Mouse (Mus musculus) kidney, postnatal 36 days (tissue): ENCODE measurements around the gene Sec31b.
A peak's percentile ranks its signal among the peaks of the same experiment; 100 is the strongest.

Experiments
- DNase-seq, 2 experiments: peaks; one replicate each; pipeline ENCODE4 v3.0.0; 2021 to 2022; ENCODE audit warnings: mixed read lengths in 2 of 2

Sec31b gene

DNA sequence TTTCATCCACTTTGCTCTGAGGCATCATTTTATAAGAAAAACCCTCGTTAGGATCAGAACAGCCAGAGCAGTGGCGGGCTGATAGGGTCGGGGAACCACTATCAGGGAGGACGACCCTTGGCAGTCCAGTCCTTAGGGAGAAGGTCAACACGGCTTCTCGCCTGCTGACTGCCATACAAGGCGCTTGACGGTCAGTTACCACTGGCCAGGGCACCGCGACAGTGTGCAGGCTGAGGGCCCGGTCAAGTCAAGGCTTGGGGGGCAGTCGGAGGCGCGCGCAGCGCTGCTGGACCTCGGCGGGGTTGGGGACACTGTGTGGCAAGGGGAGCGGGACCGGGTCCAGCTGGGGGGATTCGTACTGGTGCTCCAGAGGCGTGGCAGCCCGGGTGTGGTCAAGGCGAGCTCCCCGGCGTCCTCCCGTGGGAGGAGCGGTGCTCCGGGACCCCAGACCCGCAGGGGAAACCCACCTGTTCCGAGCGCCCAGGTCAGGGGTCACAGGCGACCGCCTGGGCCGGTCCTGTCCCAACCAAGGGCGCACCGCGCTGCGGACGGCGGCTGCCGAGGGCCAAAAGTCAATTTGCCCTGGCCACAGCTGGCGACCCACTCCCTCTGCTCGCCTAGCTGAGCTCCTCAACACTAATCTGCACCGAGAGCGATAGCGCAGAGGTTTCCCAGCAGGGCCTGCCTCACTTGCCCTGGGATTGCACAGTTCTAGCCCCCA lies at the start of gene Sec31b:
Gene Sec31b (minus strand): TSS at position 544 of the 721 bp plus-strand sequence.
- peak; percentile 65 to 84 for DNase-seq

DNA sequence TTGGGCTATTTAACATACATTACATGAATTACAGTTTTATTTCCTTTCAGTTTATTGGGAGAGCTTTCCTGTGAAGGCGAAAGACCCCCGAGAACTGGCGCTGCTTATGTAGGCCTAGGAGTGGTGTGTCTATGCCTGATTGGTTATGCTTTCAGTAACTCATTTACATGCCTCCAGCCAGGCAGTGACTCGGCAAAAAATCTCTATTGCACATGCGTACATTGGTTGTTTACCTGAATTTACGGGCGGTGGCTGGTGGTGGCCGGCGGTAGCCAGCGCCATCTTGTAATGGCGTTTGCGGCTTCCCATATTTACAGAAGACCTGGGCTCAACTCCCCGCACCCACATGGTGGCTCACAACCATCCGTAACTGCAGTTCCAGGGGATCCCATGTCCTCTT lies 48.5 kb upstream of the Sec31b start:
- DNase-seq, result no peak

DNA sequence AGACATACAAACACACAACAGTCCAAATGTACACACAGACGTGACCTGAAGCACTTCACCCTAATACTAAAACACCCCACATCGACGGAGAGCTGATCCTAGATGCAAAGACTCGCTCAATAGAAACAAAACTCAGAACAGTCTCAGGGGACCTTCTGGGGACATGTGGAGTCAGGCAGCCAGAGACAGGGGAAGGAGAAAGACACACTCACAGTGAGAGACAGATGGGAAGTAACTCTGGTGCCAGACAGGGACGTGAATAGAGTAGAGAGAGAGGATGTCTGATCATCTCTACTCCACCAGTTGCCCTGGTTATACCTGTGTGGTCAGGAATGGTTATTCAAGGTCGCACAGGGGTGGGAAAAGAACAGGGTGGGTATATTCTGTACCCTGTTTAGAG lies 46.0 kb upstream of the Sec31b start:
- DNase-seq, result no peak

DNA sequence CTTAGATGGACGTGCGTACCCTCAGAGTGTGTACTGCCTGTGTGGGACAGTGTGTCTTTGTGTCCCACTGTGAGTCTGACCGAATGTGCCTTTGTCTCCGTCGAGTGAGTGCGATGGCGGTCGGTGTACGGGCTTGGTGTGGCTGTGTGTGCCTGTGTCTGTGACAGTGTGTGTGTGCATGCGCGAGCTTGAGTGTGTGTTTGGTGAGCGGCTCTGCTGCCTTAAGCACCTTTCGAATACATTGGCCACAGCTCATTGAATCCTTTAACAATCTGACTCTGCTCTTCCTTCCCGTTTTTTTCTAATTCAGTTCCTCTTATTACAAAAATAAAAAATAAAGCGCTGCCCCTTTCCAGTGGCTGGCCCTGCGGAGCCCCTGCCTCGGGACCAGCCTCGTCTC lies 45.3 kb upstream of the Sec31b start:
- DNase-seq, result no peak

DNA sequence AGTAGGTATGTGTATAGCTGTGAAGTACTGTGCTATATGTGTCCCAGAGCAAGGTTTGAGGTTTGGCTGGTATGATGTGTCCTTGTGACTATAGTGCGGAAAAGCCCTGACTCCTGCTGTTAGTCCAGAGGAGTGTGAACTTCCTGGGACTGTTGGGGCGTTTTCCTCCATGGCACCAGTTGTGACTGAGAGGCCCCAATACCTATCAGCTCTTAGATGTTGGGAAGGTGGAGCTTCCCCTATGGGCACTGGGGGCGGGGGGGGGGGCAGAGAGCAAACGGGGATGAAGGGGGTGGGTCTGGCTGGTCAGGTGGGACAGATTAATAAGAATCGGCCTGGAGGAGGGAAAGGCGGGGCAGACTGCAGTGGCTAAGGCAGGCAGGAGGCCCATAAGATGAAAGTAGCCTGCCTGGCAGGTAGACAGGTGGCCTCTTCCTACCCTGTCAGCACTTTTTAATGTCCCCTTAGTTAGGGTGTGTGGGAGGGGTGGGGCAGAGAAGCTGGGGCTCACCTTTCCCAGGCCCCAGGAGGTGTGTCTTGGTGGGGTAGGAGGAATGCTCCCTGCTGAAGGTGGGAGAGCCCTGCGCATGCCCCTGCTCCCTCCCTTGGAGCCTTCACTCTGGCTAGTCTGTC lies 44.0 kb upstream of the Sec31b start:
- no peak for DNase-seq

DNA sequence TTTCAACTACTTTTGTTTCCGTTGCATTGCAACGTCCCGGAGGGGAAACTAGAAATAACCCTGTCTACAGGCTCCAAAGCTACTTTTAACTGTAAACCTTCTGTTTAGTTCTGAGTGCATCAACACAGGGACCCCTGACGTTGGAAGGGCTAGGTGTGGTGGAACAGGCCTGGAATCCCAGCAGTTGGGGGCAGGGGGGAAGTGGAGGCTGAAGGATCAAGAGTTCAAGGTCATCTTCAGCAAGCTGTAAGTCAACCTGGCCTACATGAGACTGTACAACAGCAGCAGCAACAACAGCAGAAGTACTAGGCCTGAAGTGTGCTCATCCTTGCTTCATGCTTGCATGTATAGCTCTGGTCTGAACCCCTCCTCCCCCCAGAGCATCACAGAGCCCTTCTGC lies 42.4 kb upstream of the Sec31b start:
- DNase-seq, result no peak

DNA sequence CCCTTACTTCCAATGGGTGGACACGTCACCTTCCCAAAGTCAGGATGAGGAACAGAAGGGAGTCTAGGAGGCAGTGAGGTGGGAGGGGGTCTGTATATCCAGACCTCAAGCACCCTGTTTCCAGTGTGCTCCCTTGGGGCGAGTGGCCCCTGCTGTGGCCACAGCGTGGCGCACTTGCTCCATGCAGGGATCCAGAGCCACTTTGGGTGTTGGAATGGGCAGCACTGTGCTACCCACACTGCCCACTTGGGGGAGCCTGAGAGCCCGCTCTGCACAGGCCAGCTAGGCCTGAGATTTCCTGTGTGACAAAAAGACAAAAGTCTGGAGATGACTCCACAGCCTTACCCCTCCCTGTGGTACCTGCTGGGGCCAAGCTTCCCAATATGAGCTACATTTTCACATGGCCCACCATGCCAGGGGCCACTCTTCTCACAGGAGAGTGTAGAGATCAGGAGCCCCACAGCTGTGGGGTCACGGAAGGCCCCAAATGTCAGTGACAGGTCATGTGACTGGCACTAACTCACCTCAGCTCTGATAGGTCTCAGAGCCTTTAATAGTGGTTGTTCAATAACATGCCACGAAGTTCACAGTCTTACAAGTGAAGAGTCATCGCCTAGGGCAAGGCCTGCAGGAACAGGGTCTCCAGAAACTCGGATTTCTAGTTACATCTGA lies 37.1 kb upstream of the Sec31b start:
- DNase-seq, result peak; percentile 90 to 97

DNA sequence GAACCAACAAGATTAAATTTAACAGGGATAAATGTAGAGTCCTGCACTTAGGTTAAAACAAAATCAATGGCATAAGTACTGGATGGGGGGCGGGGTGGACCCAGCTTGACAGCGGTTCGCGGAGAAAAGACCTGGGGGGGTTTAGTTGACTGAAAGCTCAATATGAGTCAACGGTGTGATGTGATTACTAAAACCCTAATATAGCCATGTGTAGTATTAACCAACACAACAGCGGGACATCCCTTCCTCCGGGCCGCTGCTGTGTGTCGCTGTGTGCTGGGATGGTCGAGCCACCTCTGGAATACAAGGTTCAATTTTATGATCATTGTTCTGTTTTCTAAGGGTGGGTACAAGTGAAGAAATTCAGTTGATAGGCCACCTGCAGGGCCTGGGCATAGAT lies 36.4 kb upstream of the Sec31b start:
- DNase-seq, result no peak

DNA sequence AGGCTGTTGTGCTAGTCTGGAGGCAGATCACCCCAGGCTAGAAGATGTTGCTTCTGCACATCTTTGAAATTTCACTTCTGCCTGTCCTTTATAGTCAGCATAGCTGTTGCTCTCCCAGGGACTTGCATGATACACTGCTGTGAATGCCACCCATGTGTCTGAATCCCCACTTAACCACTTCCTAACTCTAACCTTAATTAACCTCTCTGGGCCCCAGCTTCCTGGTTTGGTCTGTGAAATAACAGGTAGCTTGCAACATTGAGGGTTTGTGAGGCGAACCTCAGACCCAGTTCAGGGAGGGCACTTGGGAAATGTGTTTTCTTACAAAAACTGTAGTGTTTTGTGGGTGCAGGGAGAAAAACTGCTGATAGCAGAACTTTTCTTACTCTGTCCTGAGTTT lies 32.4 kb upstream of the Sec31b start:
- no peak for DNase-seq

DNA sequence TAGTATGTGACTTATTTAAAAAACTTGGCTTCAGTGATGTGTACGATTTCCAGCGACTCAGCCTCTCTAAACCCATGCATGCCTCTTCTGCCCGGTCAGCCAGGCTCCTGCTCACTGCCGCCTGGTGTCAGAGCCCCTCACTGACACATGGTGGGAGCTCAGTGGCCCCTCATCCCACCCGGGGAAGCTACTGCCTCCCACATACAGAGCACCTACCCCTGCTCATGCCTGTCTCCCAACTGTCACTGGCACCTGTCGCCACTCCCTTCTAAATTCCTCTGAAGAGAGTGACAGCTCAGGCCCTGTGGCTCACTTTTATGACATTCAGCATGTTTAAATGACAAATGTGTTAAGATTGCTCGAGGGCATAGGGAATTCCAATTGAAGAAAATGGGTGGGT lies 30.6 kb upstream of the Sec31b start:
- no peak for DNase-seq

DNA sequence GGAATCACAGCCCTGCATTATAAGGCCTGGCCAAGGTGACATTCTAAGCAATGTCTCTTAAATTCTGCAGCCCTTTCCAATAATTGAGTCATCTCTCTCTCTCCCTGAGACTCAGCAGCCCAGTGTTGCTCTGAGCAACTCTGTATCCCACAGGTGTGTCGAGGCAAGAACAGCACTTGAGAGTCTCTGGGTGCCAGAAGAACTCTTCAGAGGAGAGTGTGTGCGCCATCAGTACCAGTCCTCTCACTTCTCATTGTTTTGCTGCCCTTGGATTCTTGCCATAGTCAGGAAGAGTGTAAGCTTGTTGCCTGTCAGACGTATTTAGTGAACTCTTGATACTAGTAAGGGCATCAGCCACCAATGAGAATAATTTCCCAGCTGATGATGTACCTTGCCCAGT lies 22.1 kb upstream of the Sec31b start:
- no peak for DNase-seq

DNA sequence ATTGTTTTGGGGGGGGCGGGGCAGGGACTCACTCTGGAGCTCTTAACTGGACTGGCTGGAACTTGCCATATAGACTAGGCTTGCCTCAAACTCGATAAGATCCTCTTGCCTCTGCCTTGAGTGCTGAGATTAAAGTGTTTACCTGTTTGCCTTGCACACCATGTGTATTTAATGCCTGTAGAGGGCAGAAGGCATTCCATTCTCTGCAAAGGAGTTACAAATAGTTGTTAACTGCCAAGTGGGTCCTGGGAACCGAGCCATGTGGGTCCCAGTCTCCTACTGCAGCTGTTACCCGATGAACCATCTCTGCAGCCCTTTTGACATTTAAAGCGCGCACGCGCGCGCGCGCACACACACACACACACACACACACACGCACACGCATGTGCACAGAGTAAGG lies 18.3 kb upstream of the Sec31b start:
- DNase-seq, result no peak

DNA sequence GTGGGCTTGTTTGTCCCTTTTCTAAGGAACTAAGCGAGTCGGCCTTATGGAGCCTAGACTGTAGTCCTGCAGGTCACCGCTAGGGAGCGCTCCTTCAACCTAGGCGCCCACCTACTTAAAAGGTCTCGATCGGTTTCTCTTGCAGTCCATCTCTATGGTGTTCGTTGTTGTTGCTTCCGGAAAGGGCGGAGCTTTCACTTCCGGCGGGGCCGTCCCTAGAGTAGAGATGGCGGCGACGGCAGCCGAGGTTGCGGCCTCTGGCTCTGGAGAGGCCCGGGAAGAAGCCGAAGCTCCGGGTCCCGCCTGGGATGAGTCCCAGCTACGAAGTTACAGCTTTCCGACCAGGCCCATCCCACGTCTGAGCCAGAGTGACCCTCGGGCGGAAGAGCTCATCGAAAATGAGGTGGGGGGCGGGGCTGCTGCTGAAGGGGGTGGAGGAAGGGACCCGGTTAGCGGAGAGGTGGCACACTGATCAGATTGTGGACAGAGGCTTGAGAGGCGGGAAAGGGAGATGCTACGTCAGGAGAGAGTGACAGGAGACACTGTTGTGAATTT lies 17.1 kb upstream of the Sec31b start, which contains the start of gene Hif1an:
Gene Hif1an (plus strand): TSS at position 199 of the 555 bp plus-strand sequence.
- DNase-seq, result peak; percentile 97

DNA sequence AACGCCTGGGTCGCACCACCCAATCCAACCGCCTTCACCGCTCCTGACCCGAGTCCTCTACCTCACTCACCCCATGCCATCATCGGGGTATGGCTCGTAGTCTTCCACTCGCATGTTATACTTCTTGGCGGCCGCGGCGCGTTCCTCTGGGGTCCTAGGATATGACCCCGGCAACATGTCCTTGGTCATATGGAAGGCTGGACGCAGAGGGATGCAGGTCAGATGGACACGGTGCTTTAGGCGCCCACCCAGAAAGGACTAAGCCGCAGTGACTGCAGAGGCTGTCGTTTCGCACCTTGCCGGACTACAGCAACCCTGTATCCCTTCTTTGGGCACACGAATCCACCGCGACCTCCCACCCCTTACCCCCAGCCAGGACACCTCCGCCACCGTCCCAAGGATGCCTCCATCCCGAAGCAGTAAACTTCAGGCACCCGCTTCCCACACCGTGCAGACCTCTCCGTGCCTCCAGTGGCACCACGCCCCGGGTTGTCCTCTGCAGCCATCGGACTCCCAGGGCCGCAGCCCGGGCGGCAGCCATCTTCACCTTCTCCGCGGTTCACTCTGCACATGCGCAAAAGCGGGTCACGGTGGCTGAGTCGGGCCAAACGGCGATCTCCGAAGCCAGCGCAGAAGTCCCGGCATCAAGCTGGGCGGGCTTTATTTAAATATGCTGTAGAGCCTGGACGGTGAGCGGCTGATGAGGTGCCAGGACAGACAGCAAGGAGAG lies 9.4 kb upstream of the Sec31b start, which contains the start of gene Ndufb8:
Gene Ndufb8 (minus strand): TSS at position 580 of the 730 bp plus-strand sequence.
- DNase-seq, result peak; percentile 97 to 98

DNA sequence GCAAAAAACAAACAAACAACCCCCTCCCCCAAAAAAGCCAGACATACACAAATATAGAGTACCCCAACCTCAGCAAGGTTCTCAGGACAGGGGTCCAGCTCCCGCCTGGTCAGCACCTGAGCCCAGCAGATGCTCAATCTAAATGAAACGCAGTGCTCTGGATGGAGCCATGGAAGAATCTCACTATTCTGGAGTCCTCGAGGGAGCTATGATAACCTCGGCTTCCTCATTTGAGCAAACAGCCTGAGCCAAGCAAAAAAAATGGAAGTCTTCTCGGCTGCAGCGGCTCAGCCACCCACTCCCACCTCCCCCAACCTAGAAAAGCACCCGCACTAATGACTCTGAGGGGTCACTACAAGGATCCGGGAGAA lies 8.8 kb upstream of the Sec31b start:
- DNase-seq, result no peak

DNA sequence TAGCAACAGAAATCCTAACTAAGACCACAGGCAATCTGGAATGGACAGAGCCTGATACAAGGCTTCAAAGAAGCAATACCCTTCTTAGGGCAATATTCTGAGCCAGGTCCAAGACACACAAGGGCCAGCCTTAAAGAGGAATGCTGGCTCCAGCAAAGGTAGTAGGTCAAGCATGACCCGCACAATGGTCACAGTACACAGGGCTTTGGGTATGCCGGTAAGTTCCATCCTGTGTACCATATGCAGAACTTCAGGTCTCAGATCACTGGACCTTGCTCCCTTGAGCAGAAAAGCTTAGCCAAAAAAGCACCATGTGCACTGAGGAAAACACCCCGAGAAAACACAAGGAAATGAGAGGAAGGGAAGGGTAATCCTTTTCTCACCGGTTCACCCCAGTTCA lies 7.6 kb upstream of the Sec31b start:
- peak; percentile 53 to 71 for DNase-seq

DNA sequence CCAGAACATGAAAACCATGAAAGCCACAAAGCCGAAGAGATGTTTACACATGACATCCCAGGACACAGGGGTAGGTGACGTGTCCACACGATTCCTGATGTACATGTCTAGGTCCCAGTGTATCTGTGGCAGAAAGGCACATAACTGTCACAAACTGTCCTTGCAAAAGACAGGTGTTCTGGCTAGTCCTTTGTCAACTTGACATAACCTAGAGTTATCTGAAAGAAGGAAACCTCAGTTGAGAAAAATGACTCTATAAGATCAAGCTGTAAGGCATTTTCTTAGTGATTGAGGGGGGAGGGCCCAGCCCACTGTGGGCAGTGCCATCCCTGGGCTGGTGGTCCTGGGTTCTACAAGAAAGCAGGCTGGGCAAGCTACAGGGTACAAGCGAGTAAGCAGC lies 7.1 kb upstream of the Sec31b start, which contains the start of gene Gm20538:
Gene Gm20538 (minus strand): TSS at position 101 of the 400 bp plus-strand sequence.
- DNase-seq, result no peak

DNA sequence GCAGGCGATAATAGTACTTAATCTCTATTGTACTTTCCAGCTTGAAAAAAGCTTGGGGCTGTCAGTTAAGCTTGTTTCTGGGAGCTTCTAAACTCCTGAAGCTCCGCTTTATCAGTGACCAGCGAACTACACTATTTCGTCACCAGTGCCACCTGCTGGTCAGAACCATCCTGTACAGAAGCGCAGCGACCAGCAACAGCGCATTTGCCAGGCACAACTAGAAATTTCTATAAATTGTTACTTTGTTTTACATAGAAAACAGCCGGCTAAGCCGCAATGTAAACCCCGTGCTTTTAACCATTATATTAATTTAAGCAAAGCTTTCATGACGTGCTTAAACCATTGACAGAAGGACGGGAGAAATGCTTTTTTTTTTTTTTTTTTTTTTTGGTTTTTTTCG lies 889 bp downstream of the Sec31b start:
- DNase-seq, result peak; percentile 75 to 91

DNA sequence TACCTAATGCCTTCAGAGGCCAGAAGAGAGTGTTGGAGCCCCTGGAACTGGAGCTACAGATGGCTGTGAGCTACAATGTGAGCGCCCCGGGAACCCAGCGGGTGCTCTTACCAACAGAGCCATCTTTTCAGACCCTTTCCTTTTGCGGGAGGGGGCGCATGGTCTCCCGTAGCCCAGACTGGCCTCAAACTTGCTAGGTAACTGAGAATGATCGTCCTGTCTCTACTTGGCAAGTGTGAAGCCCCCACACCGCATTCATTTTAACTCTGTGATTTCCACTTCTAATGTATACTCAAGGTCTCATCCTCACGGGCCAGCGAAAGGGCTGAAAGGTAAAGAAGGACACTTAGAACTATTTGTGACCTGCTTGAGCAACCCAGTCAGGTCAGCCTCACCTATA lies 1.3 kb downstream of the Sec31b start:
- no peak for DNase-seq

DNA sequence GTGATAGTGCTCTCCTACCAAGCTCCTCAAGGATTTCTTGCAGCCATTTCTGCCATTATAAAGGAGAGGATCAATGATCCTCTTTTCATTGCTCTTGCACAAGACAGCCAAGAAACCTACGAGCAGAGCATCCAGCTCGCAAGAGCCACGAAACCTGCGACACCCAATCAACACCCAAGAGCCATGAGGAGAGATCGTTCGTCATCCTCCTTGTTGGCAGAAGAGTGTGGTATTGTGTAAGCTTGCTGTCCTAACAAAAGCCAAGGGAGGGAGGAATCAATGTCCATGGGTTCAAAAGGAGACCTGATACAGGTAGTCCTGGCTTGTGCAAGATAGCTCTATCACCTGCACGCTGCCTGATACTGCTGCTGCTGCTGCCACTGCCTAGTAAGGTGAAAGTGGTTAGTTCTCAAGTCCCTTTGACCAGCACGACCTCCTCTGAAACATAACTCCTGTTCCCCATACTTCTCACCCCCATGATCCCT lies 2.9 kb downstream of the Sec31b start:
- DNase-seq, result no peak

DNA sequence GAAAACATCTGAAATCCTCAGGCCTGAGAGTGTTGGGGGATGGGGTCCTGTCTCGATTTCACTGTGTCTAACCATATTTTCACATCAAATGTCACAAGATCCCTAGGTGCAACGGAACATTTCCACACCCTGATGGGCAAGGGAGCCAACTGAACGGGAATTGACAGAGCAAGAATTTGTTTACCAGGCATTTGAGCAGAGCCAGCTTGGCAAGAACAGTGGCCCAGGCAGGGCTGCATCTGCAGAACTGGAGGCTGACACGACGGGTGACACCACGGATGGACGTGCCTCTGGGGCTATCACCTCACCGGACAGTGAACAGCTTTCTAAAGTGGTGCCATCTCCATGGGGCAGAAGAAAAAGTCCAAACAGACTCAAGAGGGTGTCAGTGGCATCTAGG lies 8.2 kb downstream of the Sec31b start:
- no peak for DNase-seq

DNA sequence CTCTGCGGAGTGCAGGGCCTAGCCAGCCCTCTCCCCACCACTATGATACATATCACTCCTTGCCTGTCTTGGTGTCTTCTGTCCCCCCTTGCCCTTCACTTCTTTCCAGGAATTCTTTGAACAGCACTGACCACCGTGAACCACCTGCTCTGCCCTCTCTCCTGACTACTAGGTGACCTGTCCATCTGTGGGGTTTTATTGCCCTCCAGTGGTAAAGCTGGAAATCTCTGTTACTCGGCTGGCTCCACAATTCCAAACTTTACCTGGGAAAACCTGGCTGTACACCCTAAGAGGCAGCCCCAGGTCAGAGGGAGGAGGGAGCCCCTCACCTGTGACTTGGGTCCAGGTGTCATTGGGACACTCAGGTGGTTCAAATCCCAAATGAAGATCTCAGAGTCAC lies 10.3 kb downstream of the Sec31b start:
- peak in 1 of 2 experiments; percentile 33 for DNase-seq

DNA sequence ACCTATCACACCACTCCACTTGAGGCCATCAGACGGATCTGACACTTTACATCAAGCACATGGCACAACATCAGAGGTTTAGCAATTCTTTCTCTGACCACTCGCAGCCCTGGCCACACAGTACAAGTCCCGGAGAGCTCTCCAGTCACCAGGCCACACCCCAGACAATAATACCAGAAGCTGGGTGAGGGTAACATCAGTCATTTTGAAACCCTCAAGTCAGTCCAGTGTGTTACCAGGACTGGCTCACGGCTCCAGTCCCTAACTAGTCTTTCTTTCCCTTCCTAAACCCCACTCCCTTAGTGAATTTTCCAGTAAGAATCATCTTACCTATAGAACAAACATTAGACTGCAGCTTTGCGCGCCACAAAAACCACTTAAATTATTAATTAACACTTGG lies 15.6 kb downstream of the Sec31b start:
- no peak for DNase-seq
